Comparison of ENCODE assay signal across 34 mouse cellular contexts in the genomic region with DNA sequence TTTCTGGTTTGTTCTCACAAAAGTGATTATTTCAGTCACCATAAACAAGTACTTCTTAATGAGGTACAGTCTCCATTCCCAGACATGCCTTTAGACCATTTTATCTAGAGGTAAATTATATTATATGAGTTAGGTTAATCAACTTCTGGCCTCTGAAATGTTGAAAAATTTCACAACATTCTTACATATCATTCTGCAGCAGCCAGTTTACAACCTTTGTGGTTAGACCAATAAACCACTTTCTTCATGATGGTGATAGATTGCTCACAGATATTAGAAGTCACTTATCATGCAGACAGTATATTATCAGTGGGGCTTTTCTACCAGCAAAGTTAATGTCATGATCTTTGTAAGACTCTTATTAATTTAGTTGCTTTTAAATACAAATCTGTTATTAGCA.
"Had no signal": no experiment of that assay in that cellular context is flagged by ENCODE, and none has a peak within 500 bp of the region (broad histone marks: within the 10 kb centered on the region; RNA-seq: fewer than 3 reads in every experiment).

No protein-coding gene starts in this region.

- H3K9ac ChIP-seq: heart, embryonic 12.5 days; heart, embryonic 13.5 days; heart, embryonic 15.5 days; hindbrain, embryonic 12.5 days; hindbrain, embryonic 13.5 days; hindbrain, embryonic 14.5 days; hindbrain, embryonic 15.5 days; intestine, embryonic 15.5 days; kidney, embryonic 15.5 days had no signal

- ATAC-seq: hindbrain, embryonic 16.5 days; hindbrain, postnatal 0 days; inflammation-experienced regulatory T-cells, adult 6 months had no signal

- DNase-seq: heart, postnatal 10 days; heart, postnatal 14 days; heart, postnatal 36 days; heart, postnatal 4 days; kidney, adult 11 months; kidney, adult 18-20 months; kidney, adult 2 months; kidney, adult 8-10 months; kidney, adult 9 months; kidney, postnatal 10 days; kidney, postnatal 14 days; kidney, postnatal 25 days; kidney, postnatal 36 days; kidney, postnatal 4 days; layer of hippocampus, adult 9-11 months; layer of hippocampus, postnatal 36 days had no signal

- H3K4me3 ChIP-seq: heart, embryonic 10.5 days; heart, embryonic 12.5 days; heart, embryonic 13.5 days; heart, embryonic 15.5 days; hindbrain, embryonic 10.5 days; hindbrain, embryonic 12.5 days; hindbrain, embryonic 13.5 days; hindbrain, embryonic 15.5 days; intestine, embryonic 15.5 days; kidney, embryonic 15.5 days; layer of hippocampus, adult 2 months; left cerebral cortex, adult 2 months had no signal

- H3K4me1 ChIP-seq: heart, embryonic 10.5 days; heart, embryonic 12.5 days; heart, embryonic 13.5 days; heart, embryonic 15.5 days; hindbrain, embryonic 10.5 days; hindbrain, embryonic 12.5 days; hindbrain, embryonic 13.5 days; hindbrain, embryonic 15.5 days; intestine, embryonic 15.5 days; kidney, embryonic 15.5 days had no signal

- H3K4me2 ChIP-seq: heart, embryonic 11.5 days; heart, embryonic 12.5 days; heart, embryonic 13.5 days; heart, embryonic 15.5 days; hindbrain, embryonic 12.5 days; hindbrain, embryonic 13.5 days; hindbrain, embryonic 14.5 days; hindbrain, embryonic 15.5 days; intestine, embryonic 15.5 days; kidney, embryonic 15.5 days had no signal

- H3K9me3 ChIP-seq: heart, embryonic 10.5 days; heart, embryonic 12.5 days; heart, embryonic 13.5 days; heart, embryonic 15.5 days; hindbrain, embryonic 10.5 days; hindbrain, embryonic 12.5 days; hindbrain, embryonic 13.5 days; hindbrain, embryonic 15.5 days; intestine, embryonic 15.5 days; kidney, embryonic 15.5 days had no signal

- H3K27me3 ChIP-seq: heart, embryonic 12.5 days; heart, embryonic 13.5 days; heart, embryonic 15.5 days; hindbrain, embryonic 12.5 days; hindbrain, embryonic 13.5 days; hindbrain, embryonic 15.5 days; intestine, embryonic 15.5 days; kidney, embryonic 15.5 days had no signal

- H3K27ac ChIP-seq: heart, embryonic 10.5 days; heart, embryonic 13.5 days; heart, embryonic 15.5 days; hindbrain, embryonic 10.5 days; hindbrain, embryonic 12.5 days; hindbrain, embryonic 13.5 days; hindbrain, embryonic 14.5 days; hindbrain, embryonic 15.5 days; hindbrain, postnatal 0 days; intestine, embryonic 15.5 days; kidney, embryonic 15.5 days; kidney, postnatal 0 days; layer of hippocampus, adult 2 months; left cerebral cortex, adult 2 months had no signal

- H3K36me3 ChIP-seq: heart, embryonic 10.5 days; heart, embryonic 12.5 days; heart, embryonic 13.5 days; heart, embryonic 15.5 days; hindbrain, embryonic 10.5 days; hindbrain, embryonic 12.5 days; hindbrain, embryonic 13.5 days; hindbrain, embryonic 15.5 days; intestine, embryonic 15.5 days; kidney, embryonic 15.5 days had no signal
